Mouse (Mus musculus): ENCODE measurements at regions not wholly inside any gene's neighbourhood (a gene's known extent, or its start where the extent isn't known, plus 50 kb on each side); places are given as distances from the start of the nearest gene placed in this dataset.

- no peak for TF ChIP-seq E2F4 (IDR thresholded peaks at IDR 0.05; ENCODE audit: borderline replicate concordance, low read depth, low read length)
- no peak for TF ChIP-seq CTCF (IDR thresholded peaks at IDR 0.05 in 2 of 3, conservative IDR thresholded peaks at IDR 0.05 in 1 of 3; ENCODE audit: control insufficient read depth in 1 of 3, insufficient read depth in 1 of 3, low read depth in 2 of 3, low read length in 3 of 3, poor library complexity in 1 of 3, severe bottlenecking in 1 of 3)
- TF ChIP-seq POLR2A (IDR thresholded peaks at IDR 0.05; ENCODE audit: control insufficient read depth in 1 of 2, insufficient read depth in 1 of 2, low read depth in 1 of 2, low read length in 2 of 2, poor library complexity in 1 of 2): no peak
- TF ChIP-seq EP300 (IDR thresholded peaks at IDR 0.05; ENCODE audit: low read depth in 1 of 2, low read length in 2 of 2): no peak
- no peak for TF ChIP-seq ZNF384 (IDR thresholded peaks at IDR 0.05; ENCODE audit: low read depth, low read length)
- TF ChIP-seq TAL1 (IDR thresholded peaks at IDR 0.05; ENCODE audit: low read length): no peak
These were observed 61.5 kb upstream of the Kdm8 start for GRCm38 (mm10) chr7:125383021-125383420.

Data from MEL (cell line).